Mouse (Mus musculus) midbrain, embryonic 14.5 days (tissue): ENCODE results near the gene Syngr2. TPM values are rescaled to one million over a fixed set of nuclear protein-coding genes. Genes with fewer than 3 reads are reported as not detected.

Experiments used
- polyA plus RNA-seq: library from polyadenylated mRNA; unstranded; fragments of >200 nt; fragmentation: Nextera tagmentation; extraction: Ambion mirVana; gene quantifications from 2 replicates; pipeline ENCODE4 v1.2.1, GENCODE M21; 2014

The Syngr2 gene
- polyA plus RNA-seq, 1 experiment from 2014 or later, result 18.9 TPM

Other genes with a start within 250 kb of the Syngr2 start
- 34.0 and 35.1 TPM in 2 replicates for gene Tnrc6c, start 155.4 kb upstream of the Syngr2 start, polyA plus RNA-seq
- 0.32 and 0.66 TPM in 2 replicates for gene Tmc8, start 27.6 kb upstream of the Syngr2 start, polyA plus RNA-seq
- gene Tmc6, start 27.5 kb upstream of the Syngr2 start, polyA plus RNA-seq, result 2.4 and 3.6 TPM in 2 replicates
- not detected in 2 replicates for gene 6030468B19Rik, start 12.0 kb upstream of the Syngr2 start, polyA plus RNA-seq
- gene Gm20708, start within 50 bp of the Syngr2 start, polyA plus RNA-seq, result 0.47 and 1.4 TPM in 2 replicates
- gene Afmid, start 16.3 kb downstream of the Syngr2 start, polyA plus RNA-seq, result 4.1 TPM in 2 replicates
- gene Tk1, start 16.4 kb downstream of the Syngr2 start, polyA plus RNA-seq, result 12.8 and 18.0 TPM in 2 replicates
- 27.9 and 50.1 TPM in 2 replicates for gene Birc5, start 39.6 kb downstream of the Syngr2 start, polyA plus RNA-seq
- gene Tmem235, start 51.1 kb downstream of the Syngr2 start, polyA plus RNA-seq, result not detected in 2 replicates
- gene Tha1, start 63.8 kb downstream of the Syngr2 start, polyA plus RNA-seq, result 2.3 and 3.1 TPM in 2 replicates
- gene Socs3, start 160.4 kb downstream of the Syngr2 start, polyA plus RNA-seq, result 4.3 and 7.2 TPM in 2 replicates
- gene Pgs1, start 176.6 kb downstream of the Syngr2 start, polyA plus RNA-seq, result 47.9 and 51.4 TPM in 2 replicates